Mouse (Mus musculus) lung, postnatal 0 days (tissue): ENCODE measurements around the gene Cldn3.
"Not testable (repeated sequence)": the region's sequence is repeated elsewhere in the genome, so short reads cannot be mapped to it uniquely, and the experiment has no call there.

Source experiments
- CTCF ChIP-seq: IDR thresholded peaks from 2 replicates; pipeline ENCODE4 v1.5.1; 2016; ENCODE audit warnings: antibody characterized with exemption, mild to moderate bottlenecking
- EP300 ChIP-seq: IDR thresholded peaks from 2 replicates; pipeline ENCODE4 v1.6.1; 2016; ENCODE audit warnings: antibody characterized with exemption, mild to moderate bottlenecking, control low read depth

DNA sequence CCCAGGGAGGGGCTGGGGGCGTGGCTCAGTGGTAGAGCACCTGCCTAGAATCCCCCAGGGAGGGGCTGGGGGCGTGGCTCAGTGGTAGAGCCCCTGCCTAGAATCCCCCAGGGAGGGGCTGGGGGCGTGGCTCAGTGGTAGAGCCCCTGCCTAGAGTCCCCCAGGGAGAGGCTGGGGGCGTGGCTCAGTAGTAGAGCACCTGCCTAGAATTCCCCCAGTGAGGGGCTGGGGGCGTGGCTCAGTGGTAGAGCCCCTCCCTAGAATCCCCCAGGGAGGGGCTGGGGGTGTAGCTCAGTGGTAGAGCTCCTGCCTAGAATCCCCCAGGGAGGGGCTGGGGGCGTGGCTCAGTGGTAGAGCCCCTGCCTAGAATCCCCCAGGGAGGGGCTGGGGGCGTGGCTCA lies 46.5 kb upstream of the Cldn3 start:
- not testable (repeated sequence) for TF ChIP-seq CTCF, EP300
